Mouse (Mus musculus) frontal cortex, postnatal 25 days (tissue): ENCODE data around the gene Tnrc6c.

Experiments
- DNase-seq, 2 experiments: peaks; one replicate each; pipeline ENCODE4 v3.0.0; 2022; ENCODE audit warnings: low spot score in 2 of 2

The Tnrc6c gene

GRCm38 (mm10) chr11:117676649-117677048 is 22.6 kb downstream of the Tnrc6c start:
- DNase-seq, result no peak

GRCm38 (mm10) chr11:117677111-117677510 is 23.0 kb downstream of the Tnrc6c start:
- no peak for DNase-seq

- no peak for DNase-seq
Measured at GRCm38 (mm10) chr11:117677594-117677993, 23.5 kb downstream of the Tnrc6c start.

- no peak for DNase-seq
Measured at GRCm38 (mm10) chr11:117678155-117678554, 24.1 kb downstream of the Tnrc6c start.

- no peak for DNase-seq
Measured at GRCm38 (mm10) chr11:117678740-117679139, 24.7 kb downstream of the Tnrc6c start.

- DNase-seq, result no peak
Measured at GRCm38 (mm10) chr11:117684640-117685039, 30.6 kb downstream of the Tnrc6c start.

GRCm38 (mm10) chr11:117685461-117685860 is 31.4 kb downstream of the Tnrc6c start:
- DNase-seq, result no peak

GRCm38 (mm10) chr11:117686021-117686420 is 31.9 kb downstream of the Tnrc6c start:
- no peak for DNase-seq

- DNase-seq, result no peak
Measured at GRCm38 (mm10) chr11:117688603-117689002, 34.5 kb downstream of the Tnrc6c start.

GRCm38 (mm10) chr11:117691311-117691710 is 37.2 kb downstream of the Tnrc6c start:
- DNase-seq, result no peak

- DNase-seq, result no peak
Measured at GRCm38 (mm10) chr11:117694050-117694449, 40.0 kb downstream of the Tnrc6c start.

- DNase-seq, result no peak
Measured at GRCm38 (mm10) chr11:117696585-117696984, 42.5 kb downstream of the Tnrc6c start.

- no peak for DNase-seq
Measured at GRCm38 (mm10) chr11:117700871-117701270, 46.8 kb downstream of the Tnrc6c start.

GRCm38 (mm10) chr11:117706267-117706666 is 52.2 kb downstream of the Tnrc6c start:
- no peak for DNase-seq

- DNase-seq, result no peak
Measured at GRCm38 (mm10) chr11:117707238-117707637, 53.1 kb downstream of the Tnrc6c start.

GRCm38 (mm10) chr11:117709308-117709707 is 55.2 kb downstream of the Tnrc6c start:
- DNase-seq, result no peak

GRCm38 (mm10) chr11:117710815-117711294 is 56.8 kb downstream of the Tnrc6c start:
- DNase-seq, result no peak

- no peak for DNase-seq
Measured at GRCm38 (mm10) chr11:117712065-117712464, 58.0 kb downstream of the Tnrc6c start.

GRCm38 (mm10) chr11:117713375-117713774 is 59.3 kb downstream of the Tnrc6c start:
- DNase-seq, result no peak

GRCm38 (mm10) chr11:117718838-117719237 is 64.7 kb downstream of the Tnrc6c start:
- no peak for DNase-seq

- DNase-seq, result no peak
Measured at GRCm38 (mm10) chr11:117724604-117725301, 70.7 kb downstream of the Tnrc6c start.

GRCm38 (mm10) chr11:117727031-117727430 is 72.9 kb downstream of the Tnrc6c start:
- DNase-seq, result no peak

- no peak for DNase-seq
Measured at GRCm38 (mm10) chr11:117728245-117728644, 74.2 kb downstream of the Tnrc6c start.

GRCm38 (mm10) chr11:117728841-117729240 is 74.8 kb downstream of the Tnrc6c start:
- no peak for DNase-seq
